Mouse (Mus musculus): ENCODE results near the gene Prrxl1.

Gene Prrxl1

GRCm38 (mm10) chr14:32627271-32627670 lies 28.1 kb downstream of the Prrxl1 start:
- DNase-seq (ENCODE audit: extremely low spot score, low spot score), result no peak

- DNase-seq (ENCODE audit: extremely low spot score, low spot score), result no peak
Measured at GRCm38 (mm10) chr14:32628584-32628983, 29.4 kb downstream of the Prrxl1 start.

GRCm38 (mm10) chr14:32632908-32633600 lies 33.8 kb downstream of the Prrxl1 start:
- DNase-seq (ENCODE audit: extremely low spot score, low spot score), result no peak

- no peak for DNase-seq (ENCODE audit: extremely low spot score, low spot score)
Measured at GRCm38 (mm10) chr14:32634015-32634682, 34.9 kb downstream of the Prrxl1 start.

GRCm38 (mm10) chr14:32638485-32638884 lies 39.3 kb downstream of the Prrxl1 start:
- no peak for DNase-seq (ENCODE audit: extremely low spot score, low spot score)

- DNase-seq (ENCODE audit: extremely low spot score, low spot score), result no peak
Measured at GRCm38 (mm10) chr14:32659781-32660180, 60.6 kb downstream of the Prrxl1 start.

GRCm38 (mm10) chr14:32663099-32663498 lies 63.9 kb downstream of the Prrxl1 start:
- no peak for DNase-seq (ENCODE audit: extremely low spot score, low spot score)

- DNase-seq (ENCODE audit: extremely low spot score, low spot score), result no peak
Measured at GRCm38 (mm10) chr14:32673178-32673577, 74.0 kb downstream of the Prrxl1 start.

GRCm38 (mm10) chr14:32678565-32678964 lies 79.4 kb downstream of the Prrxl1 start:
- DNase-seq (ENCODE audit: extremely low spot score, low spot score), result no peak

GRCm38 (mm10) chr14:32681603-32682002 lies 82.4 kb downstream of the Prrxl1 start:
- DNase-seq (ENCODE audit: extremely low spot score, low spot score), result no peak

- DNase-seq (ENCODE audit: extremely low spot score, low spot score), result no peak
Measured at GRCm38 (mm10) chr14:32682536-32682935, 83.3 kb downstream of the Prrxl1 start.

GRCm38 (mm10) chr14:32683251-32683838 lies 84.1 kb downstream of the Prrxl1 start:
- DNase-seq (ENCODE audit: extremely low spot score, low spot score), result peak; percentile 22

- DNase-seq (ENCODE audit: extremely low spot score, low spot score), result no peak
Measured at GRCm38 (mm10) chr14:32683982-32684734, 85.0 kb downstream of the Prrxl1 start.

GRCm38 (mm10) chr14:32684735-32685105 lies 85.5 kb downstream of the Prrxl1 start:
- peak; percentile 24 for DNase-seq (ENCODE audit: extremely low spot score, low spot score)

- DNase-seq (ENCODE audit: extremely low spot score, low spot score), result peak; percentile 19
Measured at GRCm38 (mm10) chr14:32685124-32685826, 86.1 kb downstream of the Prrxl1 start, which contains the start of gene 3425401B19Rik. Gene 3425401B19Rik (minus strand): TSS chr14:32685293.

GRCm38 (mm10) chr14:32695906-32696305 lies 96.7 kb downstream of the Prrxl1 start:
- no peak for DNase-seq (ENCODE audit: extremely low spot score, low spot score)

- no peak for DNase-seq (ENCODE audit: extremely low spot score, low spot score)
Measured at GRCm38 (mm10) chr14:32696344-32696743, 97.1 kb downstream of the Prrxl1 start.

- no peak for DNase-seq (ENCODE audit: extremely low spot score, low spot score)
Measured at GRCm38 (mm10) chr14:32697774-32698173, 98.6 kb downstream of the Prrxl1 start.

- DNase-seq (ENCODE audit: extremely low spot score, low spot score), result no peak
Measured at GRCm38 (mm10) chr14:32698556-32698955, 99.3 kb downstream of the Prrxl1 start.
